Mouse (Mus musculus): Measurements from ENCODE around the gene Clca4a. TPM values are rescaled to one million over a fixed set of nuclear protein-coding genes. Genes with fewer than 3 reads are reported as not detected.
"Not testable (repeated sequence)": the region's sequence is repeated elsewhere in the genome, so short reads cannot be mapped to it uniquely, and the experiment has no call there.

Gene Clca4a
- polyA plus RNA-seq, 1 experiment, result 0.01 TPM

GRCm38 (mm10) chr3:144966074-144966473, 8.8 kb downstream of the Clca4a start:
- no peaks in the 10 kb centered on the region for H3K36me3 ChIP-seq (ENCODE audit: control insufficient read depth, insufficient read depth)
- no peak overlapping the region for H3ac ChIP-seq (ENCODE audit: control insufficient read depth, insufficient read length, low read depth)
- no peak for TF ChIP-seq MYOD1 (IDR thresholded peaks at IDR 0.05; ENCODE audit: control insufficient read depth, insufficient read length, low read depth)
- TF ChIP-seq CEBPB (IDR thresholded peaks at IDR 0.05; ENCODE audit: low read depth), result no peak
- no peak for TF ChIP-seq CTCF (IDR thresholded peaks at IDR 0.05; ENCODE audit: control insufficient read depth, insufficient read depth, insufficient read length)
- TF ChIP-seq MAX (IDR thresholded peaks at IDR 0.05), result no peak
- no peak for TF ChIP-seq MYOG (IDR thresholded peaks at IDR 0.05; ENCODE audit: control insufficient read depth, extremely low read depth, insufficient read length)
- TF ChIP-seq USF1 (IDR thresholded peaks at IDR 0.05; ENCODE audit: low read depth), result no peak
- H3K79me2 ChIP-seq (ENCODE audit: control insufficient read depth, insufficient read depth), result no peaks in the 10 kb centered on the region
- H3K4me3 ChIP-seq (ENCODE audit: insufficient read depth, poor library complexity, severe bottlenecking), result no peak overlapping the region
- H3K79me3 ChIP-seq (ENCODE audit: low read depth), result no peaks in the 10 kb centered on the region
- H3K27me3 ChIP-seq (ENCODE audit: control insufficient read depth, insufficient read depth, insufficient read length), result no peaks in the 10 kb centered on the region

- Histone ChIP-seq H3K4me3 (ENCODE audit: insufficient read depth, poor library complexity, severe bottlenecking) (no peak overlapping the region), H3K79me3 (ENCODE audit: low read depth) (no peaks in the 10 kb centered on the region)
- TF ChIP-seq USF1 (IDR thresholded peaks at IDR 0.05; ENCODE audit: low read depth) (no peak), MYOD1 (IDR thresholded peaks at IDR 0.05; ENCODE audit: control insufficient read depth, insufficient read length, low read depth) (no peak), MAX (IDR thresholded peaks at IDR 0.05) (no peak), CEBPB (IDR thresholded peaks at IDR 0.05; ENCODE audit: low read depth) (no peak), FOSL1 (IDR thresholded peaks at IDR 0.05; ENCODE audit: insufficient read depth, low read length, poor library complexity, severe bottlenecking) (no peak), MYOG (IDR thresholded peaks at IDR 0.05; ENCODE audit: control insufficient read depth, extremely low read depth, insufficient read length) (no peak), CTCF (IDR thresholded peaks at IDR 0.05; ENCODE audit: control insufficient read depth, insufficient read depth, insufficient read length) (no peak)
These were observed 24.0 kb downstream of the Clca4a start for GRCm38 (mm10) chr3:144950829-144951228.

GRCm38 (mm10) chr3:144947376-144947775, 27.5 kb downstream of the Clca4a start:
- not testable (repeated sequence) for H3K79me3 ChIP-seq (ENCODE audit: low read depth); H3K27me3 ChIP-seq (ENCODE audit: control insufficient read depth, insufficient read depth, insufficient read length); H3ac ChIP-seq (ENCODE audit: control insufficient read depth, insufficient read length, low read depth); H3K79me2 ChIP-seq (ENCODE audit: control insufficient read depth, insufficient read depth); H3K4me3 ChIP-seq (ENCODE audit: insufficient read depth, poor library complexity, severe bottlenecking); H3K36me3 ChIP-seq (ENCODE audit: control insufficient read depth, insufficient read depth)

More at GRCm38 (mm10) chr3:144950829-144951228, 24.0 kb downstream of the Clca4a start:
- Histone ChIP-seq H3K27me3 (ENCODE audit: control insufficient read depth, insufficient read depth, insufficient read length) (no peaks in the 10 kb centered on the region), H3ac (ENCODE audit: control insufficient read depth, insufficient read length, low read depth) (no peak overlapping the region), H3K79me2 (ENCODE audit: control insufficient read depth, insufficient read depth) (no peaks in the 10 kb centered on the region), H3K36me3 (ENCODE audit: control insufficient read depth, insufficient read depth) (no peaks in the 10 kb centered on the region)

GRCm38 (mm10) chr3:144933625-144934024, 41.2 kb downstream of the Clca4a start:
- not testable (repeated sequence) for H3K4me3 ChIP-seq (ENCODE audit: insufficient read depth, poor library complexity, severe bottlenecking); H3K79me3 ChIP-seq (ENCODE audit: low read depth); H3K27me3 ChIP-seq (ENCODE audit: control insufficient read depth, insufficient read depth, insufficient read length); H3K36me3 ChIP-seq (ENCODE audit: control insufficient read depth, insufficient read depth); H3ac ChIP-seq (ENCODE audit: control insufficient read depth, insufficient read length, low read depth); H3K79me2 ChIP-seq (ENCODE audit: control insufficient read depth, insufficient read depth)

GRCm38 (mm10) chr3:144933011-144933491, 41.8 kb downstream of the Clca4a start:
- Histone ChIP-seq H3K79me2 (ENCODE audit: control insufficient read depth, insufficient read depth) (no peaks in the 10 kb centered on the region), H3K27me3 (ENCODE audit: control insufficient read depth, insufficient read depth, insufficient read length) (no peaks in the 10 kb centered on the region), H3K36me3 (ENCODE audit: control insufficient read depth, insufficient read depth) (no peaks in the 10 kb centered on the region), H3K79me3 (ENCODE audit: low read depth) (no peaks in the 10 kb centered on the region), H3ac (ENCODE audit: control insufficient read depth, insufficient read length, low read depth) (no peak overlapping the region), H3K4me3 (ENCODE audit: insufficient read depth, poor library complexity, severe bottlenecking) (no peak overlapping the region)
- no peak for TF ChIP-seq MYOG (IDR thresholded peaks at IDR 0.05; ENCODE audit: control insufficient read depth, extremely low read depth, insufficient read length)
- no peak for TF ChIP-seq CTCF (IDR thresholded peaks at IDR 0.05; ENCODE audit: control insufficient read depth, insufficient read depth, insufficient read length)
- TF ChIP-seq MYOD1 (IDR thresholded peaks at IDR 0.05; ENCODE audit: control insufficient read depth, insufficient read length, low read depth), result no peak
- no peak for TF ChIP-seq MAX (IDR thresholded peaks at IDR 0.05)
- no peak for TF ChIP-seq FOSL1 (IDR thresholded peaks at IDR 0.05; ENCODE audit: insufficient read depth, low read length, poor library complexity, severe bottlenecking)

- H3K4me3 ChIP-seq (ENCODE audit: insufficient read depth, poor library complexity, severe bottlenecking), result no peak within 1 kb of the TSS
- no peaks in the 10 kb centered on the region for H3K79me3 ChIP-seq (ENCODE audit: low read depth)
- H3K79me2 ChIP-seq (ENCODE audit: control insufficient read depth, insufficient read depth), result no peaks in the 10 kb centered on the region
- no peaks in the 10 kb centered on the region for H3K27me3 ChIP-seq (ENCODE audit: control insufficient read depth, insufficient read depth, insufficient read length)
- H3K36me3 ChIP-seq (ENCODE audit: control insufficient read depth, insufficient read depth), result no peaks in the 10 kb centered on the region
- H3ac ChIP-seq (ENCODE audit: control insufficient read depth, insufficient read length, low read depth), result no peak within 1 kb of the TSS
- TF ChIP-seq USF1 (IDR thresholded peaks at IDR 0.05; ENCODE audit: low read depth), result no peak
- no peak for TF ChIP-seq CEBPB (IDR thresholded peaks at IDR 0.05; ENCODE audit: low read depth)
- TF ChIP-seq MAX (IDR thresholded peaks at IDR 0.05), result no peak
- no peak for TF ChIP-seq MYOG (IDR thresholded peaks at IDR 0.05; ENCODE audit: control insufficient read depth, extremely low read depth, insufficient read length)
- TF ChIP-seq FOSL1 (IDR thresholded peaks at IDR 0.05; ENCODE audit: insufficient read depth, low read length, poor library complexity, severe bottlenecking), result no peak
- no peak for TF ChIP-seq CTCF (IDR thresholded peaks at IDR 0.05; ENCODE audit: control insufficient read depth, insufficient read depth, insufficient read length)
- no peak for TF ChIP-seq MYOD1 (IDR thresholded peaks at IDR 0.05; ENCODE audit: control insufficient read depth, insufficient read length, low read depth)
These were observed 42.5 kb downstream of the Clca4a start, which contains the start of gene Clca4b for GRCm38 (mm10) chr3:144932335-144932734. Clca4b (minus strand) TSS chr3:144932529.

Data from C2C12 (cell line).